Mouse (Mus musculus) urinary bladder, adult 18-20 months (tissue): ENCODE measurements around the gene Clec4f.

Experiments
- DNase-seq, 2 experiments: peaks; one replicate each; pipeline ENCODE4 v3.0.0; 2022; ENCODE audit warnings: low spot score in 2 of 2, mixed read lengths in 2 of 2

Gene Clec4f

GRCm38 (mm10) chr6:83634106-83634505 lies 21.9 kb downstream of the Clec4f start:
- peak in 1 of 2 experiments; percentile 9 for DNase-seq

GRCm38 (mm10) chr6:83631815-83632214 lies 24.2 kb downstream of the Clec4f start:
- no peak for DNase-seq

- DNase-seq: no peak
These were observed 29.2 kb downstream of the Clec4f start for GRCm38 (mm10) chr6:83626781-83627180.

GRCm38 (mm10) chr6:83619955-83620354 lies 36.0 kb downstream of the Clec4f start:
- no peak for DNase-seq

GRCm38 (mm10) chr6:83617581-83618335 lies 38.2 kb downstream of the Clec4f start:
- DNase-seq: no peak

GRCm38 (mm10) chr6:83616512-83616911 lies 39.5 kb downstream of the Clec4f start:
- no peak for DNase-seq

- no peak for DNase-seq
These were observed 41.5 kb downstream of the Clec4f start for GRCm38 (mm10) chr6:83614469-83614868.

- no peak for DNase-seq
These were observed 43.0 kb downstream of the Clec4f start for GRCm38 (mm10) chr6:83612976-83613375.

- no peak for DNase-seq
These were observed 56.3 kb downstream of the Clec4f start for GRCm38 (mm10) chr6:83599636-83600174.

- no peak for DNase-seq
These were observed 56.9 kb downstream of the Clec4f start for GRCm38 (mm10) chr6:83599060-83599550.

GRCm38 (mm10) chr6:83598646-83599045 lies 57.3 kb downstream of the Clec4f start:
- DNase-seq: no peak

- no peak for DNase-seq
These were observed 58.0 kb downstream of the Clec4f start for GRCm38 (mm10) chr6:83597988-83598387.

- DNase-seq: no peak
These were observed 61.0 kb downstream of the Clec4f start for GRCm38 (mm10) chr6:83595035-83595434.
